Mouse (Mus musculus) brain, embryonic 14.5 days (tissue): ENCODE data around the gene Fam83f.

ENCODE experiments used
- CTCF ChIP-seq: fragments of 200-500 bp; IDR thresholded peaks from 2 replicates; pipeline ENCODE4 v1.5.1; 2012; ENCODE audit warnings: inconsistent platforms, mild to moderate bottlenecking, moderate library complexity, borderline replicate concordance; ENCODE audit not compliant: insufficient read depth, insufficient read length; ENCODE audit errors: extremely low read depth
- POLR2A ChIP-seq: fragments of 200-500 bp; IDR thresholded peaks from 2 replicates; pipeline ENCODE4 v1.6.1; 2012; ENCODE audit warnings: mild to moderate bottlenecking, inconsistent platforms, borderline replicate concordance; ENCODE audit not compliant: poor library complexity, insufficient read depth, insufficient read length, severe bottlenecking; ENCODE audit errors: extremely low read depth

GRCm38 (mm10) chr15:80706596-80706995 lies 34.9 kb downstream of the Fam83f start:
- TF ChIP-seq POLR2A (no peak), CTCF (no peak)
